Mouse (Mus musculus): ENCODE data around the gene March9. TPM values are rescaled to one million over a fixed set of nuclear protein-coding genes. Genes with fewer than 3 reads are reported as not detected.
"Not testable (repeated sequence)": the region's sequence is repeated elsewhere in the genome, so short reads cannot be mapped to it uniquely, and the experiment has no call there.

Gene March9
- total RNA-seq, 1 experiment from 2014 or later, result not detected

GRCm38 (mm10) chr10:127068360-127069038 is 8.5 kb upstream of the March9 start:
- ATAC-seq (replicated peaks; ENCODE audit: insufficient number of reproducible peaks, low FRiP score, low TSS enrichment, poor library complexity, severe bottlenecking), result no peak

- ATAC-seq (replicated peaks; ENCODE audit: insufficient number of reproducible peaks, low FRiP score, low TSS enrichment, poor library complexity, severe bottlenecking), result no peak
Observed at GRCm38 (mm10) chr10:127066519-127067018, 6.6 kb upstream of the March9 start.

- ATAC-seq (replicated peaks; ENCODE audit: insufficient number of reproducible peaks, low FRiP score, low TSS enrichment, poor library complexity, severe bottlenecking), result no peak
Observed at GRCm38 (mm10) chr10:127065981-127066380, 6.0 kb upstream of the March9 start.

GRCm38 (mm10) chr10:127063913-127064870 is 4.2 kb upstream of the March9 start:
- ATAC-seq (replicated peaks; ENCODE audit: insufficient number of reproducible peaks, low FRiP score, low TSS enrichment, poor library complexity, severe bottlenecking), result no peak

- peak; percentile 78 for ATAC-seq (replicated peaks; ENCODE audit: insufficient number of reproducible peaks, low FRiP score, low TSS enrichment, poor library complexity, severe bottlenecking)
Observed at GRCm38 (mm10) chr10:127063239-127063872, 3.4 kb upstream of the March9 start, which contains the start of gene Cdk4. Gene Cdk4 (plus strand): TSS chr10:127063534.

- no peak for ATAC-seq (replicated peaks; ENCODE audit: insufficient number of reproducible peaks, low FRiP score, low TSS enrichment, poor library complexity, severe bottlenecking)
Observed at GRCm38 (mm10) chr10:127062503-127062902, 2.5 kb upstream of the March9 start.

- not testable (repeated sequence) for ATAC-seq (replicated peaks; ENCODE audit: insufficient number of reproducible peaks, low FRiP score, low TSS enrichment, poor library complexity, severe bottlenecking)
Observed at GRCm38 (mm10) chr10:127062101-127062500, 2.1 kb upstream of the March9 start.

- no peak for ATAC-seq (replicated peaks; ENCODE audit: insufficient number of reproducible peaks, low FRiP score, low TSS enrichment, poor library complexity, severe bottlenecking)
Observed at GRCm38 (mm10) chr10:127061513-127061912, 1.5 kb upstream of the March9 start.

- ATAC-seq (replicated peaks; ENCODE audit: insufficient number of reproducible peaks, low FRiP score, low TSS enrichment, poor library complexity, severe bottlenecking), result no peak
Observed at GRCm38 (mm10) chr10:127061085-127061484, 1.1 kb upstream of the March9 start.

- ATAC-seq (replicated peaks; ENCODE audit: insufficient number of reproducible peaks, low FRiP score, low TSS enrichment, poor library complexity, severe bottlenecking), result no peak
Observed at GRCm38 (mm10) chr10:127059174-127059967, 613 bp downstream of the March9 start.

- no peak for ATAC-seq (replicated peaks; ENCODE audit: insufficient number of reproducible peaks, low FRiP score, low TSS enrichment, poor library complexity, severe bottlenecking)
Observed at GRCm38 (mm10) chr10:127058708-127059107, 1.3 kb downstream of the March9 start.

GRCm38 (mm10) chr10:127058161-127058560 is 1.8 kb downstream of the March9 start:
- peak; percentile 64 for ATAC-seq (replicated peaks; ENCODE audit: insufficient number of reproducible peaks, low FRiP score, low TSS enrichment, poor library complexity, severe bottlenecking)

- no peak for ATAC-seq (replicated peaks; ENCODE audit: insufficient number of reproducible peaks, low FRiP score, low TSS enrichment, poor library complexity, severe bottlenecking)
Observed at GRCm38 (mm10) chr10:127056490-127056889, 3.5 kb downstream of the March9 start.

GRCm38 (mm10) chr10:127055406-127055805 is 4.6 kb downstream of the March9 start:
- ATAC-seq (replicated peaks; ENCODE audit: insufficient number of reproducible peaks, low FRiP score, low TSS enrichment, poor library complexity, severe bottlenecking), result no peak

- no peak for ATAC-seq (replicated peaks; ENCODE audit: insufficient number of reproducible peaks, low FRiP score, low TSS enrichment, poor library complexity, severe bottlenecking)
Observed at GRCm38 (mm10) chr10:127054646-127055045, 5.3 kb downstream of the March9 start.

- 0 out of 2 replicates have a peak, but pooled peaks have one; percentile 12 for ATAC-seq (replicated peaks; ENCODE audit: insufficient number of reproducible peaks, low FRiP score, low TSS enrichment, poor library complexity, severe bottlenecking)
Observed at GRCm38 (mm10) chr10:127050119-127050474, 9.9 kb downstream of the March9 start.

- no peak for ATAC-seq (replicated peaks; ENCODE audit: insufficient number of reproducible peaks, low FRiP score, low TSS enrichment, poor library complexity, severe bottlenecking)
Observed at GRCm38 (mm10) chr10:127049395-127050118, 10.4 kb downstream of the March9 start.
